ENCODE assay signal across 8 mouse cellular contexts in genomic region chr7:45078513-45078912, GRCm38 (mm10). TPM values are rescaled to one million over a fixed set of nuclear protein-coding genes. Genes with fewer than 3 reads are reported as not detected.
DNase-seq lines count a peak whose midpoint lies in the region; ATAC-seq and TF ChIP-seq lines count a peak whose summit lies in the region.

No protein-coding gene starts in this region.

- peak; percentile 71 for TF ChIP-seq CTCF in G1E (IDR thresholded peaks at IDR 0.05; ENCODE audit: low read depth, low read length)
- TF ChIP-seq CTCF in small intestine, adult 2 months (IDR thresholded peaks at IDR 0.05; ENCODE audit: extremely low read depth, insufficient read length, insufficient replicate concordance, low read depth, low read length) = peak; percentile 89; the same call in 1 of the 2 replicates

- H3K9me3 ChIP-seq in G1E (replicated peaks) = no peaks in the 10 kb centered on the region
- H3K9me3 ChIP-seq in midbrain, embryonic 11.5 days (ENCODE audit: control insufficient read depth, low read length) = no peaks in the 10 kb centered on the region

- no peak overlapping the region for H3K27ac ChIP-seq in midbrain, embryonic 11.5 days (ENCODE audit: low read depth, low read length)
- H3K27ac ChIP-seq in small intestine, adult 2 months (ENCODE audit: insufficient read depth, low read depth, low read length) = no peak overlapping the region

- DNase-seq in cerebellum, adult 11 months = peak; percentile 61
- peak; percentile 49 for DNase-seq in G1E (ENCODE audit: low spot score)
- DNase-seq in cerebellum, adult 9-10 months = peak; percentile 73
- peak; percentile 77 for DNase-seq in gastrocnemius, postnatal 14 days
- DNase-seq in layer of hippocampus, postnatal 36 days = peak; percentile 38 to 41
- peak; percentile 94 for DNase-seq in midbrain, embryonic 11.5 days (ENCODE audit: low spot score, missing footprints)

- peaks cover 39% of the 10 kb centered on the region for H3K4me1 ChIP-seq in G1E (ENCODE audit: insufficient read depth, low read depth, low read length)
- H3K4me1 ChIP-seq in midbrain, embryonic 11.5 days (ENCODE audit: control insufficient read depth, insufficient read depth, low read length) = no peaks in the 10 kb centered on the region
- H3K4me1 ChIP-seq in small intestine, adult 2 months (ENCODE audit: control insufficient read depth, insufficient read depth, insufficient read length, low read length) = peaks cover 6% of the 10 kb centered on the region; the same call in 1 of the 2 replicates

- H3K4me2 ChIP-seq in midbrain, embryonic 11.5 days = no peak overlapping the region

- no peak for ATAC-seq in cerebellum, adult (ENCODE audit: insufficient number of reproducible peaks, low FRiP score, low TSS enrichment)
- ATAC-seq in G1E (ENCODE audit: extremely low read depth, insufficient number of reproducible peaks, low FRiP score, poor library complexity, severe bottlenecking) = no peak
- ATAC-seq in midbrain, embryonic 11.5 days (ENCODE audit: low FRiP score) = peak; percentile 41; the same call in 1 of the 2 replicates

- H3K4me3 ChIP-seq in G1E (ENCODE audit: low read depth, low read length) = no peak overlapping the region
- H3K4me3 ChIP-seq in midbrain, embryonic 11.5 days (ENCODE audit: low read depth, low read length) = no peak overlapping the region
- no peak overlapping the region for H3K4me3 ChIP-seq in small intestine, adult 2 months (ENCODE audit: low read depth, low read length)

- H3K36me3 ChIP-seq in G1E (replicated peaks) = peaks cover 55% of the 10 kb centered on the region
- H3K36me3 ChIP-seq in midbrain, embryonic 11.5 days (ENCODE audit: control insufficient read depth, insufficient read depth, low read length) = peaks cover 3% of the 10 kb centered on the region; the same call in 1 of the 2 replicates
- H3K36me3 ChIP-seq in small intestine, adult 2 months (ENCODE audit: control insufficient read depth, insufficient read depth, low read length) = peaks cover 31% of the 10 kb centered on the region

- H3K9ac ChIP-seq in midbrain, embryonic 11.5 days (ENCODE audit: low read length) = no peak overlapping the region

- H3K27me3 ChIP-seq in G1E (ENCODE audit: insufficient read depth, low read length) = peaks cover 2% of the 10 kb centered on the region; the same call in 1 of the 2 replicates
- no peaks in the 10 kb centered on the region for H3K27me3 ChIP-seq in midbrain, embryonic 11.5 days (ENCODE audit: control insufficient read depth, insufficient read depth, low read length)
- H3K27me3 ChIP-seq in small intestine, adult 2 months (ENCODE audit: control insufficient read depth, insufficient read depth, low read length) = no peaks in the 10 kb centered on the region

- WGBS in midbrain, embryonic 11.5 days = 40% methylated on average over 9 of the region's 9 CpGs
- 25% methylated on average over 9 of the region's 9 CpGs for WGBS in small intestine, adult 2 months

- no peak for TF ChIP-seq POLR2A in small intestine, adult 2 months (IDR thresholded peaks at IDR 0.05; ENCODE audit: low read depth, low read length)

- intact Hi-C loops in gastrocnemius, postnatal 14 days (cut with DNase I; ENCODE audit: low total_unique reads) = loop anchor here (2.0 kb wide), 1 partner anchor 58 kb away; the partner anchor contains the start of genes Flt3l and Gm45713

RNA-seq across cellular contexts. Expression of gene Rcn3, which starts 13.5 kb away (rescaled TPM):
- total RNA-seq in G1E (2014; fragmentation: Nextera tagmentation) (0.49 TPM in 1 of 2 replicates, not detected in the other), G1E (2017) (not detected in 2 replicates)
- polyA plus RNA-seq in G1E (2012) = 0.31 and 0.33 TPM in 2 replicates
- total RNA-seq in gastrocnemius, postnatal 14 days (2021) = 10 to 100 TPM; 57.2 to 80.5 TPM
- 1 to 10 TPM; 6.2 to 6.9 TPM for total RNA-seq in layer of hippocampus, postnatal 36 days (2021)
- polyA plus RNA-seq in midbrain, embryonic 11.5 days (2014; fragmentation: Nextera tagmentation; extraction: Ambion mirVana) = 121 and 123 TPM in 2 replicates
- polyA plus RNA-seq in small intestine, adult 2 months (2012; rRNA removed) = 40.0 and 49.9 TPM in 2 replicates

RNA-seq across cellular contexts. Expression of gene Prrg2, which starts 16.0 kb away (rescaled TPM):
- total RNA-seq in G1E (2014; fragmentation: Nextera tagmentation) (11.5 and 17.8 TPM in 2 replicates), G1E (2017) (6.8 and 9.5 TPM in 2 replicates)
- 34.7 and 38.8 TPM in 2 replicates for polyA plus RNA-seq in G1E (2012)
- 1 to 10 TPM; 7.2 to 7.6 TPM for total RNA-seq in gastrocnemius, postnatal 14 days (2021)
- 1 to 10 TPM; 5.5 to 6.1 TPM for total RNA-seq in layer of hippocampus, postnatal 36 days (2021)
- polyA plus RNA-seq in midbrain, embryonic 11.5 days (2014; fragmentation: Nextera tagmentation; extraction: Ambion mirVana) = 12.7 and 13.5 TPM in 2 replicates
- 81.7 and 172 TPM in 2 replicates for polyA plus RNA-seq in small intestine, adult 2 months (2012; rRNA removed)

RNA-seq across cellular contexts. Expression of gene Nosip, which starts 16.3 kb away (rescaled TPM):
- total RNA-seq in G1E (2014; fragmentation: Nextera tagmentation) (43.6 and 49.1 TPM in 2 replicates), G1E (2017) (38.9 and 49.4 TPM in 2 replicates)
- polyA plus RNA-seq in G1E (2012) = 104 and 110 TPM in 2 replicates
- 10 to 100 TPM; 34.3 to 35.2 TPM for total RNA-seq in gastrocnemius, postnatal 14 days (2021)
- total RNA-seq in layer of hippocampus, postnatal 36 days (2021) = 10 to 100 TPM; 51.0 to 51.3 TPM
- 53.2 and 56.7 TPM in 2 replicates for polyA plus RNA-seq in midbrain, embryonic 11.5 days (2014; fragmentation: Nextera tagmentation; extraction: Ambion mirVana)
- 39.3 and 92.7 TPM in 2 replicates for polyA plus RNA-seq in small intestine, adult 2 months (2012; rRNA removed)

RNA-seq across cellular contexts. Expression of gene Fcgrt, which starts 25.1 kb away (rescaled TPM):
- total RNA-seq in G1E (2014; fragmentation: Nextera tagmentation) = not detected in 2 replicates
- not detected in 2 replicates for total RNA-seq in G1E (2017)
- polyA plus RNA-seq in G1E (2012) = not detected in 2 replicates
- total RNA-seq in gastrocnemius, postnatal 14 days (2021) = 10 to 100 TPM; 62.5 to 64.4 TPM
- 10 to 100 TPM; 16.7 to 18.5 TPM for total RNA-seq in layer of hippocampus, postnatal 36 days (2021)
- polyA plus RNA-seq in midbrain, embryonic 11.5 days (2014; fragmentation: Nextera tagmentation; extraction: Ambion mirVana) = 16.1 and 18.3 TPM in 2 replicates
- polyA plus RNA-seq in small intestine, adult 2 months (2012; rRNA removed) = 47.9 and 78.3 TPM in 2 replicates

RNA-seq across cellular contexts. Expression of gene Prr12, which starts 25.8 kb away (rescaled TPM):
- 36.7 and 42.4 TPM in 2 replicates for total RNA-seq in G1E (2014; fragmentation: Nextera tagmentation)
- total RNA-seq in G1E (2017) = 1.6 and 2.0 TPM in 2 replicates
- polyA plus RNA-seq in G1E (2012) = 91.6 and 98.4 TPM in 2 replicates
- total RNA-seq in gastrocnemius, postnatal 14 days (2021) = 10 to 100 TPM; 17.9 to 29.6 TPM
- 10 to 100 TPM; 74.3 to 75.3 TPM for total RNA-seq in layer of hippocampus, postnatal 36 days (2021)
- polyA plus RNA-seq in midbrain, embryonic 11.5 days (2014; fragmentation: Nextera tagmentation; extraction: Ambion mirVana) = 9.6 and 12.2 TPM in 2 replicates
- 8.1 and 13.2 TPM in 2 replicates for polyA plus RNA-seq in small intestine, adult 2 months (2012; rRNA removed)

Comparison
In these comparisons a context has a peak if more than half of its experiments do, and no peak if none do; other contexts are left out.
1. DNase-seq: peak in every context shown above with its lines; median percentile 94 in midbrain, embryonic 11.5 days; 77 in gastrocnemius, postnatal 14 days; 73 in cerebellum, adult 9-10 months; 61 in cerebellum, adult 11 months; 49 in G1E; 40 in layer of hippocampus, postnatal 36 days.
2. RNA of gene Rcn3, which starts 13.5 kb away (total RNA-seq): 57.2 to 80.5 TPM in gastrocnemius, postnatal 14 days; 6.2 to 6.9 TPM in layer of hippocampus, postnatal 36 days and 0.49 TPM in G1E; every median in the first group is over 4 times any median in the second.